Comparison of ENCODE assay signal across 12 mouse cellular contexts in genomic region chr12:80728814-80729213, GRCm38 (mm10). TPM values are rescaled to one million over a fixed set of nuclear protein-coding genes. Genes with fewer than 3 reads are reported as not detected.
DNase-seq lines count a peak whose midpoint lies in the region; TF ChIP-seq lines count a peak whose summit lies in the region.
"Had no signal": no experiment of that assay in that cellular context is flagged by ENCODE, and none has a peak within 500 bp of the region (broad histone marks: within the 10 kb centered on the region; RNA-seq: fewer than 3 reads in every experiment).

No protein-coding gene starts in this region.

- TF ChIP-seq CTCF in layer of hippocampus, adult 2 months (conservative IDR thresholded peaks at IDR 0.05): peak; percentile 71

- H3K27ac ChIP-seq in layer of hippocampus, adult 2 months: no peak overlapping the region
- H3K27ac ChIP-seq: embryonic facial prominence, embryonic 12.5 days; heart, embryonic 13.5 days; limb, embryonic 13.5 days had no signal

- peak; percentile 47 to 49 for DNase-seq in cerebellum, postnatal 10 days
- DNase-seq in cerebellum, postnatal 4 days (ENCODE audit: low spot score in 2 of 2): no peak
- DNase-seq in layer of hippocampus, adult 2 months (ENCODE audit: low spot score in 2 of 2): peak in 1 of 2 experiments; percentile 22
- DNase-seq in layer of hippocampus, adult 9-11 months: no peak
- DNase-seq in 3T3-L1 (ENCODE audit: low read depth, low spot score): peak; percentile 44
- peak; percentile 20 for DNase-seq in ZHBTc4 (ENCODE audit: low read depth, low spot score)
- no peak for DNase-seq in right cerebral cortex, adult 18-20 months
- no peak for DNase-seq in left cerebral cortex, postnatal 4 days
- DNase-seq: B cell, adult 2 months had no signal

- intact Hi-C loops in left cerebral cortex, postnatal 4 days (cut with DNase I): no loop called here

- H3K4me3 ChIP-seq in layer of hippocampus, adult 2 months: no peak overlapping the region
- H3K4me3 ChIP-seq: embryonic facial prominence, embryonic 12.5 days; heart, embryonic 13.5 days; limb, embryonic 13.5 days had no signal

RNA-seq across cellular contexts. Expression of gene Ccdc177, which starts 31.7 kb away (rescaled TPM):
- 10 to 100 TPM; 18.4 to 18.6 TPM for total RNA-seq in layer of hippocampus, adult 2 months (2021)
- 10 to 100 TPM; 17.1 to 19.5 TPM for total RNA-seq in left cerebral cortex, postnatal 4 days (2021)

RNA-seq across cellular contexts. Expression of gene Plekhd1, which starts 36.4 kb away (rescaled TPM):
- total RNA-seq in layer of hippocampus, adult 2 months (2021): 1 to 10 TPM; 5.6 to 6.5 TPM
- 1 to 10 TPM; 1.4 to 1.6 TPM for total RNA-seq in left cerebral cortex, postnatal 4 days (2021)

Comparison
In these comparisons a context has a peak if more than half of its experiments do, and no peak if none do; other contexts are left out.
1. DNase-seq: peak in cerebellum, postnatal 10 days (2 of 2), 3T3-L1 (single experiment) and ZHBTc4 (single experiment); none in cerebellum, postnatal 4 days (0 of 2), layer of hippocampus, adult 9-11 months (single experiment), right cerebral cortex, adult 18-20 months (single experiment) and left cerebral cortex, postnatal 4 days (single experiment).